10 mouse cellular contexts compared by ENCODE assay signal in the genomic region with DNA sequence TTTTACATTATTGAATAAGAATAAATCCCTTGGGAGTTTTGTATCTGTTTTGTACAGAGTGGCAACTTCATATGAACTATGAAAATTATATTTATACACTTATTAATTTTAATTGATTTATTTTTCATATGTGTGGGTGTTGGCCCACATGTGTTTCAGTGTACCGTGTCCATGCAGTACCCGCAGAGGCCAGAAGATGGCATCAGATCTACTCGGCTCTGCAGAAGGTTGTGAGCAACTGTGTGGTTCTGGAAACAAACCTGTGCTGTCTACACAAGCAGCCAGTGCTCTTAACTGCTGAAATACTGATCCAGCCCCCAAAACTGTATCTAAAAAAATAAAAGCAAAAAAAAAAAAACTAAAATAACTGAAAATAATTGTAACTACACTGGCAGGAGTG. TPM values are rescaled to one million over a fixed set of nuclear protein-coding genes. Genes with fewer than 3 reads are reported as not detected.
DNase-seq lines count a peak whose midpoint lies in the region; ATAC-seq and TF ChIP-seq lines count a peak whose summit lies in the region.
"Had no signal": no experiment of that assay in that cellular context is flagged by ENCODE, and none has a peak within 500 bp of the region (broad histone marks: within the 10 kb centered on the region; RNA-seq: fewer than 3 reads in every experiment).

No protein-coding gene starts in this region.

- H3K4me2 ChIP-seq in intestine, postnatal 0 days (replicated peaks; ENCODE audit: low read depth) = no peak overlapping the region
- no peak overlapping the region for H3K4me2 ChIP-seq in intestine, embryonic 16.5 days (ENCODE audit: low read depth, low read length)
- H3K4me2 ChIP-seq in limb, embryonic 11.5 days (ENCODE audit: low read depth, severe bottlenecking) = no peak overlapping the region
- H3K4me2 ChIP-seq: embryonic facial prominence, embryonic 12.5 days; neural tube, embryonic 12.5 days had no signal

- no peak for TF ChIP-seq POLR2A in embryonic fibroblast, embryonic 13.5 days (IDR thresholded peaks at IDR 0.05; ENCODE audit: low read depth, low read length)

- WGBS in intestine, postnatal 0 days = 14% methylated on average over 3 of the region's 3 CpGs
- WGBS in intestine, embryonic 16.5 days = 8% methylated on average over 3 of the region's 3 CpGs
- 8% methylated on average over 3 of the region's 3 CpGs for WGBS in limb, embryonic 11.5 days

- TF ChIP-seq CTCF in intestine, postnatal 0 days (IDR thresholded peaks at IDR 0.05; ENCODE audit: low read depth) = peak; percentile 71
- TF ChIP-seq CTCF in embryonic fibroblast, embryonic 13.5 days (IDR thresholded peaks at IDR 0.05; ENCODE audit: borderline replicate concordance, insufficient read depth, low read length) = peak; percentile 42; the same call in 1 of the 2 replicates

- no peaks in the 10 kb centered on the region for H3K27me3 ChIP-seq in intestine, postnatal 0 days (replicated peaks; ENCODE audit: control insufficient read depth, insufficient read depth, low read length)
- H3K27me3 ChIP-seq in intestine, embryonic 16.5 days (replicated peaks; ENCODE audit: control insufficient read depth, insufficient read depth, low read length) = no peaks in the 10 kb centered on the region
- no peaks in the 10 kb centered on the region for H3K27me3 ChIP-seq in limb, embryonic 11.5 days (ENCODE audit: control insufficient read depth, insufficient read depth, low read length)
- H3K27me3 ChIP-seq: embryonic facial prominence, embryonic 12.5 days; neural tube, embryonic 12.5 days had no signal

- H3K27ac ChIP-seq in intestine, postnatal 0 days (ENCODE audit: low read depth, low read length) = no peak overlapping the region
- H3K27ac ChIP-seq in intestine, embryonic 16.5 days (ENCODE audit: low read length) = no peak overlapping the region
- no peak overlapping the region for H3K27ac ChIP-seq in embryonic fibroblast, embryonic 13.5 days (ENCODE audit: insufficient read depth, low read length)
- no peak overlapping the region for H3K27ac ChIP-seq in limb, embryonic 11.5 days (replicated peaks; ENCODE audit: low read depth, low read length)
- H3K27ac ChIP-seq: embryonic facial prominence, embryonic 12.5 days; neural tube, embryonic 12.5 days had no signal

- peak; percentile 66 for DNase-seq in adrenal gland, postnatal 25 days
- peak; percentile 55 for DNase-seq in induced T-regulatory cell, adult 2 months (ENCODE audit: low read depth)
- peak; percentile 78 for DNase-seq in limb, embryonic 11.5 days (ENCODE audit: low spot score)
- DNase-seq in ovary, postnatal 14 days (ENCODE audit: low spot score) = peak; percentile 44
- peak; percentile 13 for DNase-seq in thymus, postnatal 0 days (ENCODE audit: low spot score)

- no peak overlapping the region for H3K4me3 ChIP-seq in intestine, postnatal 0 days (ENCODE audit: low read depth, low read length)
- H3K4me3 ChIP-seq in intestine, embryonic 16.5 days (ENCODE audit: low read length) = no peak overlapping the region
- no peak overlapping the region for H3K4me3 ChIP-seq in embryonic fibroblast, embryonic 13.5 days (ENCODE audit: insufficient read depth, low read length)
- H3K4me3 ChIP-seq in limb, embryonic 11.5 days (ENCODE audit: low read depth, low read length) = no peak overlapping the region
- H3K4me3 ChIP-seq: embryonic facial prominence, embryonic 12.5 days; neural tube, embryonic 12.5 days had no signal

- H3K36me3 ChIP-seq in intestine, postnatal 0 days (ENCODE audit: control insufficient read depth, insufficient read depth) = no peaks in the 10 kb centered on the region
- H3K36me3 ChIP-seq in intestine, embryonic 16.5 days (ENCODE audit: control insufficient read depth, insufficient read depth, low read length) = no peaks in the 10 kb centered on the region
- H3K36me3 ChIP-seq in limb, embryonic 11.5 days (ENCODE audit: control insufficient read depth, insufficient read depth, low read length) = no peaks in the 10 kb centered on the region
- H3K36me3 ChIP-seq: embryonic facial prominence, embryonic 12.5 days; neural tube, embryonic 12.5 days had no signal

- no peaks in the 10 kb centered on the region for H3K9me3 ChIP-seq in intestine, postnatal 0 days (ENCODE audit: control insufficient read depth)
- H3K9me3 ChIP-seq in intestine, embryonic 16.5 days (ENCODE audit: control insufficient read depth, low read length) = no peaks in the 10 kb centered on the region
- no peaks in the 10 kb centered on the region for H3K9me3 ChIP-seq in limb, embryonic 11.5 days (ENCODE audit: control insufficient read depth, low read length)
- H3K9me3 ChIP-seq: embryonic facial prominence, embryonic 12.5 days; neural tube, embryonic 12.5 days had no signal

- H3K4me1 ChIP-seq in intestine, postnatal 0 days (replicated peaks; ENCODE audit: control insufficient read depth, insufficient read depth, low read length) = no peaks in the 10 kb centered on the region
- no peaks in the 10 kb centered on the region for H3K4me1 ChIP-seq in intestine, embryonic 16.5 days (ENCODE audit: control insufficient read depth, insufficient read depth, low read length)
- no peaks in the 10 kb centered on the region for H3K4me1 ChIP-seq in embryonic fibroblast, embryonic 13.5 days (ENCODE audit: control insufficient read depth, insufficient read depth, low read length)
- no peaks in the 10 kb centered on the region for H3K4me1 ChIP-seq in limb, embryonic 11.5 days (ENCODE audit: control insufficient read depth, insufficient read depth, low read length)
- H3K4me1 ChIP-seq: embryonic facial prominence, embryonic 12.5 days; neural tube, embryonic 12.5 days had no signal

- H3K9ac ChIP-seq in intestine, postnatal 0 days (ENCODE audit: low read depth, low read length) = no peak overlapping the region
- no peak overlapping the region for H3K9ac ChIP-seq in intestine, embryonic 16.5 days (ENCODE audit: low read depth, low read length)
- no peak overlapping the region for H3K9ac ChIP-seq in limb, embryonic 11.5 days (ENCODE audit: low read length)
- H3K9ac ChIP-seq: embryonic facial prominence, embryonic 12.5 days; neural tube, embryonic 12.5 days had no signal

- no peak for ATAC-seq in intestine, postnatal 0 days
- ATAC-seq in intestine, embryonic 16.5 days = no peak
- ATAC-seq in limb, embryonic 11.5 days (ENCODE audit: insufficient number of reproducible peaks, low FRiP score, low TSS enrichment, low read depth) = no peak

RNA-seq across cellular contexts. Expression of a gene that starts 6.7 kb away (rescaled TPM):
- polyA plus RNA-seq in intestine, postnatal 0 days (2015; fragmentation: Nextera tagmentation; extraction: Ambion mirVana) = not detected in 2 replicates
- polyA plus RNA-seq in intestine, embryonic 16.5 days (2015; fragmentation: Nextera tagmentation; extraction: Ambion mirVana) = not detected in 2 replicates
- not detected in 2 replicates for total RNA-seq in adrenal gland, postnatal 25 days (2021)
- polyA plus RNA-seq in embryonic fibroblast, embryonic 13.5 days (2011; ENCODE audit: insufficient read length, low read depth, missing spikeins) = not detected in 2 replicates
- polyA plus RNA-seq in limb, embryonic 11.5 days (2014; fragmentation: Nextera tagmentation; extraction: Ambion mirVana) = not detected in 2 replicates
- polyA plus RNA-seq in thymus, postnatal 0 days (2015; fragmentation: Nextera tagmentation; extraction: Ambion mirVana) = not detected in 2 replicates
- polyA plus RNA-seq: embryonic facial prominence, embryonic 12.5 days; neural tube, embryonic 12.5 days had no signal

RNA-seq across cellular contexts. Expression of a gene that starts 18.1 kb away (rescaled TPM):
- not detected in 2 replicates for polyA plus RNA-seq in intestine, postnatal 0 days (2015; fragmentation: Nextera tagmentation; extraction: Ambion mirVana)
- 0.13 and 0.17 TPM in 2 replicates for polyA plus RNA-seq in intestine, embryonic 16.5 days (2015; fragmentation: Nextera tagmentation; extraction: Ambion mirVana)
- not detected in 2 replicates for total RNA-seq in adrenal gland, postnatal 25 days (2021)
- not detected in 2 replicates for polyA plus RNA-seq in embryonic fibroblast, embryonic 13.5 days (2011; ENCODE audit: insufficient read length, low read depth, missing spikeins)
- not detected in 2 replicates for polyA plus RNA-seq in limb, embryonic 11.5 days (2014; fragmentation: Nextera tagmentation; extraction: Ambion mirVana)
- polyA plus RNA-seq in thymus, postnatal 0 days (2015; fragmentation: Nextera tagmentation; extraction: Ambion mirVana) = 0.22 and 0.24 TPM in 2 replicates
- polyA plus RNA-seq: embryonic facial prominence, embryonic 12.5 days; neural tube, embryonic 12.5 days had no signal

Comparison
In these comparisons a context has a peak if more than half of its experiments do, and no peak if none do; other contexts are left out.
1. DNase-seq: peak in every context shown above with its lines; median percentile 78 in limb, embryonic 11.5 days; 66 in adrenal gland, postnatal 25 days; 55 in induced T-regulatory cell, adult 2 months; 44 in ovary, postnatal 14 days; 13 in thymus, postnatal 0 days.